Mouse (Mus musculus): ENCODE measurements at regions not wholly inside any gene's neighbourhood (a gene's known extent, or its start where the extent isn't known, plus 50 kb on each side); places are given as distances from the start of the nearest gene placed in this dataset.

DNA sequence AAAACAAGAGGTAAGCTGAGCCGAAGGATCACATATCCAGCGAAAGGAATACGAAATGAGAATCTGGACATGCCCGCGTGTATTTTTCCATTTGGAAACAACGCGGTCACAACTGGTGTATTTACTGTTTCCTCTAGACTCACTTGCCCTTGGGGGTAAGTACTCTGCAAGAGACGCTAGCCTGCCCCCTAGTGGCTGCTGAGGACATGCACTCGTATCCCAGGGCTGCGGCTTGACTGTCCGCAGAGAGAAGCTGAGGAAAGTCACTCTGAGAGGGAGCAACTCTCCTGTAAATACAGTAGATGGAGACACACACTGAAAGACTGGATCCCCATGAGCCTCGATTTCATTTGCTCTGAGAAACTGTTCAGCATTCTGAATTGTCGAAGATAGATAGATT lies 79.7 kb upstream of the Kif2a start:
- TF ChIP-seq MAFK (IDR thresholded peaks at IDR 0.05; ENCODE audit: insufficient read depth, low read depth, low read length), result no peak
- TF ChIP-seq ZNF384 (IDR thresholded peaks at IDR 0.05; ENCODE audit: low read depth, low read length), result no peak
- TF ChIP-seq ZC3H11A (IDR thresholded peaks at IDR 0.05; ENCODE audit: borderline replicate concordance, low read depth, low read length), result 0 out of 2 replicates have a peak, but pooled peaks have one; percentile 19
